Mouse (Mus musculus) liver, embryonic 12.5 days (tissue): ENCODE data around the gene Ntn1. TPM values are rescaled to one million over a fixed set of nuclear protein-coding genes. Genes with fewer than 3 reads are reported as not detected.

Experiments used
- ATAC-seq: fragments of 200-750 bp; cut with Nextera tagmentation; 2 replicates; pipeline ENCODE4 v1.8.0; 2017; ENCODE audit warnings: moderate number of reproducible peaks, mild to moderate bottlenecking, moderate library complexity
- H3K27ac ChIP-seq: fragments of 300-500 bp; sonication (generic); 2 replicates; pipeline ENCODE4 v1.5.1; 2016; ENCODE audit warnings: mild to moderate bottlenecking
- H3K27me3 ChIP-seq: fragments of 300-500 bp; sonication (generic); replicated peaks from 2 replicates; pipeline ENCODE4 v1.6.1; 2016; ENCODE audit warnings: mild to moderate bottlenecking, moderate library complexity
- H3K36me3 ChIP-seq: fragments of 300-500 bp; sonication (generic); 2 replicates; pipeline ENCODE4 v1.6.1; 2016; ENCODE audit warnings: mild to moderate bottlenecking, moderate library complexity
- H3K4me1 ChIP-seq: fragments of 300-500 bp; sonication (generic); 2 replicates; pipeline ENCODE4 v1.6.1; 2016
- H3K4me2 ChIP-seq: fragments of 300-500 bp; sonication (generic); 2 replicates; pipeline ENCODE4 v1.6.1; 2016; ENCODE audit warnings: mild to moderate bottlenecking, moderate library complexity
- H3K4me3 ChIP-seq: fragments of 300-500 bp; sonication (generic); 2 replicates; pipeline ENCODE4 v1.5.1; 2016; ENCODE audit warnings: mild to moderate bottlenecking, moderate library complexity
- H3K9ac ChIP-seq: fragments of 300-500 bp; sonication (generic); 2 replicates; pipeline ENCODE4 v1.6.1; 2016; ENCODE audit warnings: mild to moderate bottlenecking, moderate library complexity
- H3K9me3 ChIP-seq: fragments of 300-500 bp; sonication (generic); replicated peaks from 2 replicates; pipeline ENCODE4 v1.6.1; 2016; ENCODE audit warnings: mild to moderate bottlenecking, moderate library complexity
- WGBS: fragments of 180-500 bp; shearing (Covaris S2); methylation state at CpG from one replicate; pipeline ENCODE4 v1.1.7; 2016; ENCODE audit not compliant: insufficient replicate concordance; 5-methylcytosine and 5-hydroxymethylcytosine counted together
- polyA plus RNA-seq: library from polyadenylated mRNA; unstranded; fragments of >200 nt; fragmentation: Nextera tagmentation; extraction: Ambion mirVana; gene quantifications from 2 replicates; pipeline ENCODE4 v1.2.1, GENCODE M21; 2016

Gene Ntn1
- polyA plus RNA-seq, 1 experiment from 2014 or later: 0.57 TPM

- no peak for ATAC-seq
Observed at GRCm38 (mm10) chr11:68404185-68404584, 3.6 kb upstream of the Ntn1 start.

GRCm38 (mm10) chr11:68401428-68401827 lies 805 bp upstream of the Ntn1 start:
- Histone ChIP-seq H3K9me3 (no peaks in the 10 kb centered on the region), H3K36me3 (no peaks in the 10 kb centered on the region), H3K4me2 (no peak overlapping the region), H3K4me1 (peaks cover 7% of the 10 kb centered on the region; the same call in 1 of the 2 replicates), H3K9ac (no peak overlapping the region), H3K4me3 (no peak overlapping the region), H3K27me3 (peaks cover 89% of the 10 kb centered on the region), H3K27ac (no peak overlapping the region)
- whole genome bisulfite sequencing: 12% methylated on average over 5 of the region's 5 CpGs
- no peak for ATAC-seq

More at GRCm38 (mm10) chr11:68404185-68404584, 3.6 kb upstream of the Ntn1 start:
- Histone ChIP-seq H3K9ac (no peak overlapping the region), H3K36me3 (no peaks in the 10 kb centered on the region), H3K4me3 (no peak overlapping the region), H3K4me2 (no peak overlapping the region), H3K9me3 (no peaks in the 10 kb centered on the region), H3K4me1 (peaks cover 7% of the 10 kb centered on the region; the same call in 1 of the 2 replicates), H3K27me3 (peaks cover 71% of the 10 kb centered on the region), H3K27ac (no peak overlapping the region)
- 22% methylated on average over 4 of the region's 4 CpGs for WGBS

GRCm38 (mm10) chr11:68400021-68400671 lies 477 bp downstream of the Ntn1 start:
- Histone ChIP-seq H3K4me3 (peak overlapping the region; percentile 38), H3K4me1 (peaks cover 7% of the 10 kb centered on the region; the same call in 1 of the 2 replicates), H3K4me2 (peak overlapping the region; percentile 63), H3K9ac (no peak overlapping the region), H3K27ac (no peak overlapping the region), H3K9me3 (no peaks in the 10 kb centered on the region), H3K36me3 (no peaks in the 10 kb centered on the region), H3K27me3 (peaks cover 92% of the 10 kb centered on the region)
- ATAC-seq: no peak
- WGBS: 1% methylated on average over 56 of the region's 57 CpGs

- H3K4me1 ChIP-seq: peaks cover 7% of the 10 kb centered on the region; the same call in 1 of the 2 replicates
- H3K36me3 ChIP-seq: no peaks in the 10 kb centered on the region
- peaks cover 95% of the 10 kb centered on the region for H3K27me3 ChIP-seq
- ATAC-seq: no peak
- H3K4me2 ChIP-seq: peak overlapping the region; percentile 63
- peak overlapping the region; percentile 38 for H3K4me3 ChIP-seq
- 2% methylated on average over 47 of the region's 47 CpGs for WGBS
- no peak overlapping the region for H3K27ac ChIP-seq
- no peaks in the 10 kb centered on the region for H3K9me3 ChIP-seq
- H3K9ac ChIP-seq: no peak overlapping the region
Observed at GRCm38 (mm10) chr11:68399548-68400020, 1.0 kb downstream of the Ntn1 start.

GRCm38 (mm10) chr11:68398891-68399547 lies 1.6 kb downstream of the Ntn1 start:
- Histone ChIP-seq H3K27me3 (peaks cover 100% of the 10 kb centered on the region), H3K4me3 (peak overlapping the region; percentile 38), H3K36me3 (no peaks in the 10 kb centered on the region), H3K9ac (no peak overlapping the region), H3K4me1 (peaks cover 7% of the 10 kb centered on the region; the same call in 1 of the 2 replicates), H3K4me2 (peak overlapping the region; percentile 63), H3K9me3 (no peaks in the 10 kb centered on the region), H3K27ac (no peak overlapping the region)
- WGBS: 9% methylated on average over 24 of the region's 24 CpGs
- no peak for ATAC-seq

GRCm38 (mm10) chr11:68395546-68395945 lies 5.1 kb downstream of the Ntn1 start:
- H3K4me2 ChIP-seq: no peak overlapping the region
- no peak overlapping the region for H3K27ac ChIP-seq
- no peak overlapping the region for H3K4me3 ChIP-seq
- 44% methylated on average over 5 of the region's 5 CpGs for WGBS
- peaks cover 7% of the 10 kb centered on the region; the same call in 1 of the 2 replicates for H3K4me1 ChIP-seq
- H3K36me3 ChIP-seq: no peaks in the 10 kb centered on the region
- ATAC-seq: no peak
- H3K9me3 ChIP-seq: no peaks in the 10 kb centered on the region
- no peak overlapping the region for H3K9ac ChIP-seq
- H3K27me3 ChIP-seq: peaks cover 98% of the 10 kb centered on the region

- Histone ChIP-seq H3K27me3 (peaks cover 98% of the 10 kb centered on the region), H3K36me3 (no peaks in the 10 kb centered on the region), H3K4me2 (no peak overlapping the region), H3K9me3 (no peaks in the 10 kb centered on the region), H3K9ac (no peak overlapping the region), H3K27ac (no peak overlapping the region), H3K4me3 (no peak overlapping the region), H3K4me1 (peaks cover 1% of the 10 kb centered on the region; the same call in 1 of the 2 replicates)
- 23% methylated on average over 4 of the region's 4 CpGs for WGBS
- ATAC-seq: no peak
Observed at GRCm38 (mm10) chr11:68394749-68395148, 5.9 kb downstream of the Ntn1 start.

GRCm38 (mm10) chr11:68393897-68394490 lies 6.6 kb downstream of the Ntn1 start:
- H3K9me3 ChIP-seq: no peaks in the 10 kb centered on the region
- H3K27me3 ChIP-seq: peaks cover 98% of the 10 kb centered on the region
- no peak overlapping the region for H3K4me2 ChIP-seq
- 15% methylated on average over 2 of the region's 2 CpGs for WGBS
- H3K27ac ChIP-seq: no peak overlapping the region
- H3K36me3 ChIP-seq: no peaks in the 10 kb centered on the region
- H3K4me3 ChIP-seq: no peak overlapping the region
- no peak for ATAC-seq
- no peaks in the 10 kb centered on the region for H3K4me1 ChIP-seq
- no peak overlapping the region for H3K9ac ChIP-seq

GRCm38 (mm10) chr11:68390381-68391287 lies 10.0 kb downstream of the Ntn1 start:
- WGBS: 2% methylated on average over 19 of the region's 19 CpGs
- H3K9ac ChIP-seq: no peak overlapping the region
- peaks cover 2% of the 10 kb centered on the region; the same call in 1 of the 2 replicates for H3K4me1 ChIP-seq
- H3K4me3 ChIP-seq: no peak overlapping the region
- no peak overlapping the region for H3K4me2 ChIP-seq
- H3K27ac ChIP-seq: no peak overlapping the region
- no peak for ATAC-seq
- no peaks in the 10 kb centered on the region for H3K36me3 ChIP-seq
- peaks cover 98% of the 10 kb centered on the region for H3K27me3 ChIP-seq
- no peaks in the 10 kb centered on the region for H3K9me3 ChIP-seq

- ATAC-seq: no peak
- no peaks in the 10 kb centered on the region for H3K36me3 ChIP-seq
- no peak overlapping the region for H3K4me3 ChIP-seq
- peaks cover 98% of the 10 kb centered on the region for H3K27me3 ChIP-seq
- no peak overlapping the region for H3K9ac ChIP-seq
- H3K4me1 ChIP-seq: peaks cover 2% of the 10 kb centered on the region; the same call in 1 of the 2 replicates
- 5% methylated on average over 8 of the region's 8 CpGs for whole genome bisulfite sequencing
- H3K27ac ChIP-seq: no peak overlapping the region
- no peaks in the 10 kb centered on the region for H3K9me3 ChIP-seq
- no peak overlapping the region for H3K4me2 ChIP-seq
Observed at GRCm38 (mm10) chr11:68389621-68390020, 11.0 kb downstream of the Ntn1 start.

- H3K4me3 ChIP-seq: no peak overlapping the region
- peaks cover 2% of the 10 kb centered on the region; the same call in 1 of the 2 replicates for H3K4me1 ChIP-seq
- no peaks in the 10 kb centered on the region for H3K9me3 ChIP-seq
- WGBS: 19% methylated on average over 1 of the region's 1 CpGs
- no peaks in the 10 kb centered on the region for H3K36me3 ChIP-seq
- peaks cover 98% of the 10 kb centered on the region for H3K27me3 ChIP-seq
- no peak overlapping the region for H3K9ac ChIP-seq
- ATAC-seq: no peak
- no peak overlapping the region for H3K4me2 ChIP-seq
- H3K27ac ChIP-seq: no peak overlapping the region
Observed at GRCm38 (mm10) chr11:68388655-68389015, 12.0 kb downstream of the Ntn1 start.
